Mouse (Mus musculus): ENCODE results near the gene Syt7. TPM values are rescaled to one million over a fixed set of nuclear protein-coding genes. Genes with fewer than 3 reads are reported as not detected.

Gene Syt7
- polyA plus RNA-seq, 1 experiment from 2014 or later, result 10.3 TPM

- Histone ChIP-seq H3K4me2 (ENCODE audit: low read length) (no peak overlapping the region), H3K4me3 (ENCODE audit: low read length) (no peak overlapping the region), H3K36me3 (ENCODE audit: control insufficient read depth, insufficient read depth, low read length) (no peaks in the 10 kb centered on the region), H3K9me3 (ENCODE audit: control insufficient read depth, low read length) (no peaks in the 10 kb centered on the region), H3K27me3 (replicated peaks; ENCODE audit: control insufficient read depth, insufficient read depth, low read length) (no peaks in the 10 kb centered on the region), H3K9ac (ENCODE audit: low read depth, low read length) (no peak overlapping the region), H3K27ac (ENCODE audit: low read depth, low read length) (no peak overlapping the region), H3K4me1 (ENCODE audit: control insufficient read depth, insufficient read depth, low read depth, low read length) (0 out of 2 replicates have a peak, but pooled peaks cover 3% of the 10 kb centered on the region)
- WGBS, result 25% methylated on average over 9 of the region's 9 CpGs
- ATAC-seq, result peak; percentile 88
Observed at GRCm38 (mm10) chr19:10486264-10486738, 97.4 kb downstream of the Syt7 start.

GRCm38 (mm10) chr19:10495670-10496069 is 106.8 kb downstream of the Syt7 start:
- 92% methylated on average over 1 of the region's 1 CpGs for WGBS

GRCm38 (mm10) chr19:10496976-10497375 is 108.1 kb downstream of the Syt7 start:
- Histone ChIP-seq H3K9ac (ENCODE audit: low read depth, low read length) (no peak overlapping the region), H3K4me1 (ENCODE audit: control insufficient read depth, insufficient read depth, low read depth, low read length) (peaks cover 2% of the 10 kb centered on the region; the same call in 1 of the 2 replicates), H3K4me2 (ENCODE audit: low read length) (no peak overlapping the region), H3K4me3 (ENCODE audit: low read length) (no peak overlapping the region), H3K36me3 (ENCODE audit: control insufficient read depth, insufficient read depth, low read length) (peaks cover 4% of the 10 kb centered on the region), H3K27ac (ENCODE audit: low read depth, low read length) (0 out of 2 replicates have a peak overlapping the region, but pooled peaks have one; percentile 14), H3K27me3 (replicated peaks; ENCODE audit: control insufficient read depth, insufficient read depth, low read length) (no peaks in the 10 kb centered on the region), H3K9me3 (ENCODE audit: control insufficient read depth, low read length) (no peaks in the 10 kb centered on the region)
- no peak for ATAC-seq
- WGBS, result 59% methylated on average over 2 of the region's 2 CpGs

More at GRCm38 (mm10) chr19:10495670-10496069, 106.8 kb downstream of the Syt7 start:
- no peak for ATAC-seq
- H3K36me3 ChIP-seq (ENCODE audit: control insufficient read depth, insufficient read depth, low read length), result no peaks in the 10 kb centered on the region; the same call in 1 of the 2 replicates
- no peaks in the 10 kb centered on the region for H3K9me3 ChIP-seq (ENCODE audit: control insufficient read depth, low read length)
- H3K4me3 ChIP-seq (ENCODE audit: low read length), result no peak overlapping the region
- no peak overlapping the region for H3K4me2 ChIP-seq (ENCODE audit: low read length)
- no peaks in the 10 kb centered on the region for H3K27me3 ChIP-seq (replicated peaks; ENCODE audit: control insufficient read depth, insufficient read depth, low read length)
- no peak overlapping the region for H3K27ac ChIP-seq (ENCODE audit: low read depth, low read length)
- peaks cover 2% of the 10 kb centered on the region; the same call in 1 of the 2 replicates for H3K4me1 ChIP-seq (ENCODE audit: control insufficient read depth, insufficient read depth, low read depth, low read length)
- H3K9ac ChIP-seq (ENCODE audit: low read depth, low read length), result no peak overlapping the region

DNA sequence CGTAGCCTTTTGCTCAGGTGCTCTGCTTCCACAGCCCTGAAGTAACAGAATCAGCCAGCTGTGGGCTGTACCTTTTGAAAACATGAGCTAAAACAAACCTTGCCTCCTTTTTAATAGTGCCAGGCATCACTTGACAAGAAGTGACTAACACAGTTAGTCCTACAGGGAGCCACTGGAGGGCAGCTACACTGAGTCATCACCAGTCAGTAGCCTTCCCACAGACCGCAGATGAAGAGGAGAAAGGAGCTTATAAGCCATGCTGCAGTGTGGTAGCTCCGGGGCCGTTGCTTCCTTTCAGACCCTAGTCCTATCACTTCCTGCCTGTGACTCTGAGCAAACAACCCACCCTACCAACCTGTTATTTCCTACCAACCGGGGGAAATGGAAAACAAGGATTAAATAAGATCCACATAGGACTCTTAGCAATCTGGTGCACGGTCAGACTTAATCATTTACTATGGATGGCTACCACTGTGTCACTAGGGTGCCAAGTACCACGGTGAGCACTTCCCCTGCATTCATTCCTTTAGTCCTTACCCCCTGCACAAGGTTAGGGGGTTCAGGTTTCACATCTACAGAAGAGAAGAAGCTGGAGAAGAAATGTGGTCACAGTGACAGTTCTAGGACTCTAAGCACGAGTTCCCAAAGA is 108.7 kb downstream of the Syt7 start:
- Histone ChIP-seq H3K9me3 (ENCODE audit: control insufficient read depth, low read length) (no peaks in the 10 kb centered on the region), H3K4me3 (ENCODE audit: low read length) (no peak overlapping the region), H3K27me3 (replicated peaks; ENCODE audit: control insufficient read depth, insufficient read depth, low read length) (no peaks in the 10 kb centered on the region), H3K4me2 (ENCODE audit: low read length) (no peak overlapping the region), H3K36me3 (ENCODE audit: control insufficient read depth, insufficient read depth, low read length) (peaks cover 4% of the 10 kb centered on the region), H3K4me1 (ENCODE audit: control insufficient read depth, insufficient read depth, low read depth, low read length) (peaks cover 2% of the 10 kb centered on the region; the same call in 1 of the 2 replicates), H3K27ac (ENCODE audit: low read depth, low read length) (0 out of 2 replicates have a peak overlapping the region, but pooled peaks have one; percentile 13), H3K9ac (ENCODE audit: low read depth, low read length) (no peak overlapping the region)
- 52% methylated on average over 8 of the region's 8 CpGs for WGBS
- ATAC-seq, result no peak

DNA sequence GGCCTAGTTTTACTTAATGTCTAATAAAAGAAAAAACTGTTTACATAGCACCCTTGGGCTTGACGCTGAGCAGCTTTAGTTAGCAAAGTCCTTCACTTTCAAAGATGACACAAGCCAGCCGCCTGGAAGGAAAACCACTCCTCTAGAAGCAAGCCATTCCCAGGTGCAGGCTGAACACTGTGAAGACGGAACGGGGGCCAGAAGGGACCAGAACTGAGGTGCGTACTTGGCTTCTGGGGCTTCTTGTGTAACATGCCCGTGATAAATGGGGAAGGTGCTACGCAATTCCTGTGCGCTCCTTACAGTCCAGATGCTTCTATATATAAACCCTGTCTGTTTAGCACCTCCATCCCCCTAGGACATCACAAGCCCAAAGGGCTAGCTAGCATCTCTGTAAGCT is 111.7 kb downstream of the Syt7 start:
- H3K36me3 ChIP-seq (ENCODE audit: control insufficient read depth, insufficient read depth, low read length), result peaks cover 4% of the 10 kb centered on the region
- no peak overlapping the region for H3K4me3 ChIP-seq (ENCODE audit: low read length)
- H3K4me2 ChIP-seq (ENCODE audit: low read length), result no peak overlapping the region
- no peak overlapping the region for H3K27ac ChIP-seq (ENCODE audit: low read depth, low read length)
- 94% methylated on average over 8 of the region's 8 CpGs for whole genome bisulfite sequencing
- H3K9me3 ChIP-seq (ENCODE audit: control insufficient read depth, low read length), result no peaks in the 10 kb centered on the region
- ATAC-seq, result no peak
- no peak overlapping the region for H3K9ac ChIP-seq (ENCODE audit: low read depth, low read length)
- H3K27me3 ChIP-seq (replicated peaks; ENCODE audit: control insufficient read depth, insufficient read depth, low read length), result no peaks in the 10 kb centered on the region
- peaks cover 2% of the 10 kb centered on the region; the same call in 1 of the 2 replicates for H3K4me1 ChIP-seq (ENCODE audit: control insufficient read depth, insufficient read depth, low read depth, low read length)

GRCm38 (mm10) chr19:10502571-10502970 is 113.7 kb downstream of the Syt7 start:
- Histone ChIP-seq H3K9ac (ENCODE audit: low read depth, low read length) (no peak overlapping the region), H3K4me2 (ENCODE audit: low read length) (no peak overlapping the region), H3K36me3 (ENCODE audit: control insufficient read depth, insufficient read depth, low read length) (peaks cover 7% of the 10 kb centered on the region), H3K27ac (ENCODE audit: low read depth, low read length) (no peak overlapping the region), H3K9me3 (ENCODE audit: control insufficient read depth, low read length) (no peaks in the 10 kb centered on the region), H3K27me3 (replicated peaks; ENCODE audit: control insufficient read depth, insufficient read depth, low read length) (no peaks in the 10 kb centered on the region), H3K4me1 (ENCODE audit: control insufficient read depth, insufficient read depth, low read depth, low read length) (no peaks in the 10 kb centered on the region), H3K4me3 (ENCODE audit: low read length) (no peak overlapping the region)
- WGBS, result 6% methylated on average over 4 of the region's 4 CpGs
- ATAC-seq, result peak; percentile 85

Other genes with a start within 250 kb of the Syt7 start
- gene Fads1, start 206.2 kb upstream of the Syt7 start, polyA plus RNA-seq (2015; fragmentation: Nextera tagmentation; extraction: Ambion mirVana), result 169 and 177 TPM in 2 replicates
- gene Tmem258, start 185.1 kb upstream of the Syt7 start, polyA plus RNA-seq (2015; fragmentation: Nextera tagmentation; extraction: Ambion mirVana), result 281 and 311 TPM in 2 replicates
- 27.6 and 29.4 TPM in 2 replicates for gene Fen1, start 184.9 kb upstream of the Syt7 start, polyA plus RNA-seq (2015; fragmentation: Nextera tagmentation; extraction: Ambion mirVana)
- 0.95 and 1.1 TPM in 2 replicates for gene Myrf, start 148.3 kb upstream of the Syt7 start, polyA plus RNA-seq (2015; fragmentation: Nextera tagmentation; extraction: Ambion mirVana)
- 11.5 and 14.3 TPM in 2 replicates for gene Dagla, start 84.2 kb upstream of the Syt7 start, polyA plus RNA-seq (2015; fragmentation: Nextera tagmentation; extraction: Ambion mirVana)
- 0.97 and 1.3 TPM in 2 replicates for gene Lrrc10b, start 68.4 kb downstream of the Syt7 start, polyA plus RNA-seq (2015; fragmentation: Nextera tagmentation; extraction: Ambion mirVana)
- gene Ppp1r32, start 93.8 kb downstream of the Syt7 start, polyA plus RNA-seq (2015; fragmentation: Nextera tagmentation; extraction: Ambion mirVana), result 2.4 and 2.7 TPM in 2 replicates
- gene Cpsf7, start 136.2 kb downstream of the Syt7 start, polyA plus RNA-seq (2015; fragmentation: Nextera tagmentation; extraction: Ambion mirVana), result 40.8 and 57.9 TPM in 2 replicates
- 69.0 and 74.0 TPM in 2 replicates for gene Sdhaf2, start 137.1 kb downstream of the Syt7 start, polyA plus RNA-seq (2015; fragmentation: Nextera tagmentation; extraction: Ambion mirVana)
- gene Tmem216, start 167.1 kb downstream of the Syt7 start, polyA plus RNA-seq (2015; fragmentation: Nextera tagmentation; extraction: Ambion mirVana), result 46.6 and 48.4 TPM in 2 replicates
- gene Cyb561a3, start 188.1 kb downstream of the Syt7 start, polyA plus RNA-seq (2015; fragmentation: Nextera tagmentation; extraction: Ambion mirVana), result 22.1 and 22.4 TPM in 2 replicates
- gene Tmem138, start 188.3 kb downstream of the Syt7 start, polyA plus RNA-seq (2015; fragmentation: Nextera tagmentation; extraction: Ambion mirVana), result 36.2 and 41.4 TPM in 2 replicates
- 203 and 237 TPM in 2 replicates for gene Ddb1, start 216.2 kb downstream of the Syt7 start, polyA plus RNA-seq (2015; fragmentation: Nextera tagmentation; extraction: Ambion mirVana)
- gene Tkfc, start 216.6 kb downstream of the Syt7 start, polyA plus RNA-seq (2015; fragmentation: Nextera tagmentation; extraction: Ambion mirVana), result 24.4 and 26.3 TPM in 2 replicates
- gene Vwce, start 245.1 kb downstream of the Syt7 start, polyA plus RNA-seq (2015; fragmentation: Nextera tagmentation; extraction: Ambion mirVana), result 1.2 and 1.5 TPM in 2 replicates

Measured in hindbrain, embryonic 16.5 days (tissue).